Mouse (Mus musculus) bone marrow, adult 2 months (tissue): ENCODE data around the gene Gadl1.

ENCODE experiments used
- CTCF ChIP-seq: fragments of 200-500 bp; IDR thresholded peaks from 2 replicates; pipeline ENCODE4 v1.5.1; 2011; ENCODE audit warnings: low read length, control low read depth; ENCODE audit not compliant: control insufficient read depth, insufficient read depth
- POLR2A ChIP-seq: fragments of 200-500 bp; IDR thresholded peaks from 2 replicates; pipeline ENCODE4 v1.6.1; 2011; ENCODE audit warnings: low read depth, mild to moderate bottlenecking, control low read depth, low read length, borderline replicate concordance; ENCODE audit not compliant: control insufficient read depth

- TF ChIP-seq POLR2A, result no peak
- TF ChIP-seq CTCF, result no peak
These were observed 107.8 kb downstream of the Gadl1 start for GRCm38 (mm10) chr9:116017091-116017490.
